Mouse (Mus musculus) thymus, adult 2 months (tissue): Measurements from ENCODE around the gene Bach2.

Experiments used
- CTCF ChIP-seq: fragments of 200-500 bp; IDR thresholded peaks from 2 replicates; pipeline ENCODE4 v1.5.1; 2012; ENCODE audit warnings: mild to moderate bottlenecking, control low read depth, low read length, moderate library complexity, borderline replicate concordance; ENCODE audit not compliant: control insufficient read depth, poor library complexity, insufficient read depth; ENCODE audit errors: extremely low read depth
- POLR2A ChIP-seq: fragments of 200-500 bp; IDR thresholded peaks from 2 replicates; pipeline ENCODE4 v1.6.1; 2012; ENCODE audit warnings: mild to moderate bottlenecking, low read length, control low read depth, moderate library complexity; ENCODE audit not compliant: control insufficient read depth, poor library complexity, insufficient read depth; ENCODE audit errors: extremely low read depth

- no peak for TF ChIP-seq CTCF
- no peak for TF ChIP-seq POLR2A
These were observed 67.7 kb downstream of the Bach2 start for GRCm38 (mm10) chr4:32306169-32306792.
